Mouse (Mus musculus): Measurements from ENCODE around the gene Mpv17l2. TPM values are rescaled to one million over a fixed set of nuclear protein-coding genes. Genes with fewer than 3 reads are reported as not detected.

Mpv17l2 gene
- total RNA-seq, 1 experiment from 2014 or later: 7.0 TPM

DNA sequence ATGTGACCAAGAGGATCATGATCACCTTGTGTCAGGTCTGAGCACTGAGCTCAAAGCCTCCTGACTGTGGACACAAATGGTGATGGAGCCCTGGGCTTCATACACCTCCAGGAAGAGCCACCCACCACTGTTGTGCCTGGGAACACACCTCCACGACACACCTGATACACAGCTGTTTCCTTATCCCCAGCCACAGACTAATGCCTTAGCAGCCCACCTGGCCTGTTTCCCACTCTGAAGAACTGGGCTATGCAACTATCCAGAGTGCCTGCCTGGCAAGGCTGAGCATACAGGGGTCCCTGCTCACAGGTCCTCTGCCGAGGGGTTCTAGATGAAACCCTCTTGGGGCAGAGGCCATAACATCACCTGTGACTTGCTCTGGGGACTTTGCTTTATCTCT lies 33.5 kb upstream of the Mpv17l2 start:
- no peak for ATAC-seq (replicated peaks in 1 of 2; ENCODE audit: insufficient read depth in 1 of 2, low FRiP score in 2 of 2, low TSS enrichment in 1 of 2, low read depth in 1 of 2, poor library complexity in 2 of 2, severe bottlenecking in 2 of 2)

DNA sequence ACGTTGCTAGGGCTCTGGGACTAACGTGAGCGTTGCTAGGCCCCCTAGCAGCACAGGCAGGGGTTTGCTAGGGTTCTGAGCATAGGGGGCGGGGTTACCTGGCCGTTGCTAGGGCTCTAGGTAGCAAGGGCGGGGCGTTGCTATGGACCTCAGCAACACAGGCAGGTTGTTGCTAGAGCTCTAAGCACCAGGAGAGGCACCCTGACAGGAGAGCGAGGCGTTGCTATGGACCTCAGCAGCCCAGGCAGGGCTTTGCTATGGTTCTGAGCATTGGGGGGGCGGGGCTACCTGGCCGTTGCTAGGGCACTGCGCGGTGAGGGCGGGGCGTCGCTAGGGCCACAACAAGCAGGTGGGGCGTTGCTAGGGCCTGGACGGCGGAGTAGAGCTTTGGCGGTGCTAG lies 32.0 kb upstream of the Mpv17l2 start:
- ATAC-seq (replicated peaks in 1 of 2; ENCODE audit: insufficient read depth in 1 of 2, low FRiP score in 2 of 2, low TSS enrichment in 1 of 2, low read depth in 1 of 2, poor library complexity in 2 of 2, severe bottlenecking in 2 of 2): peak; percentile 17 to 27

DNA sequence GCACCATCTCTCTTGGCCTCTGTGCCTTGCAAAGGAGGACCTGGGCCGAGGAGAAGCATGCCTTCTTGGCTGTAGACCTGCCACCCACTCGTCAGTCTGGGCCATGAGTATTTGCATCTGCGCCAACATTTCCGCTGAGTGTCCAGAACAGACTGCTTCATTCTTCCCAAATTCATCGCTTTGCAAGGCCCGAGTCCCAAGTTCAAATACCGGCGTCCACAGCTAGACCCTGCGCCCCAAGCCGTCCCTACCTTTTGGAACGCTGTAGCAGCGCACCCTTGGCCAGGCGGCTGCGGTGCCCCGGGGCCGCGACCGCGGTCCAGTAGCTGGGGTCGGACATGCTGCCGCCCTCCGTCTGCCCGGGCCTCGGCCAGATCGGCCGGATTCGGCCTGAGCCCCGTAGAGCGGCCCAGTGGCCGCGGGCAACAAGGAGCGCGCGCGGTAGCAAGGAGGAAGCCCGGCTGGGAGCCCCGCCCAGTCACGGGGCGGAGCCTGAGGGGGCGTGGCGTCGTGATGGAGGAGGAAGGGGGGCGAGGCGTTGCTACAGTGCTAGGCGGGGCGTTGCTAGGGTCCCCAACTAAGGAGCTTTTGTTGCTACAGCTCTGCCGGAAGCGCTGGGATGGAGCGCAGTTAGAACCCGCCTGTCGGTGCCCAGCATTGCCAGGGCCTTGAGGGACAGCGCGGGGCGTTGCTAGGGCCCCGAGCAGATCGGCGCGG lies 31.4 kb upstream of the Mpv17l2 start:
- peak; percentile 69 for ATAC-seq (replicated peaks in 1 of 2; ENCODE audit: insufficient read depth in 1 of 2, low FRiP score in 2 of 2, low TSS enrichment in 1 of 2, low read depth in 1 of 2, poor library complexity in 2 of 2, severe bottlenecking in 2 of 2)

DNA sequence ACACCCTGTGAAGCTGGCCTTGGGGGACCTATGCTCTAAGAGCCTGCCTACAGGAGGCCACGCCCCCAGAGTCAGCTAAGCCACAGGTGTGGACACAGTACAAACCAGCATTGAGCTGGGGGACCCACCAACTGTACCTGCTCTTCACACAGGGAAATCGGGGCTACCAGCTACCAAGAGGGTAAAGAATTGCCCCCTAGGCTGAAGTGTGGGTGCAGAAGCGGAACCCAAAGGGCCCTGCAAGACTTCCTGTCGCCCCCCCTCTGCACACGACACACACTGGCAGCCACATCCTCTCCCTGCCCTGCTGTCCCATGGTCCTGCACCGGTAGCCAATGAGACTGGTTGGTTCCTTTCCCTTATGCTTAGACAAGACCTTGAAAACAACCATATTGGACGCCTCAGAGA lies 30.6 kb upstream of the Mpv17l2 start:
- peak; percentile 77 to 79 for ATAC-seq (replicated peaks in 1 of 2; ENCODE audit: insufficient read depth in 1 of 2, low FRiP score in 2 of 2, low TSS enrichment in 1 of 2, low read depth in 1 of 2, poor library complexity in 2 of 2, severe bottlenecking in 2 of 2)

DNA sequence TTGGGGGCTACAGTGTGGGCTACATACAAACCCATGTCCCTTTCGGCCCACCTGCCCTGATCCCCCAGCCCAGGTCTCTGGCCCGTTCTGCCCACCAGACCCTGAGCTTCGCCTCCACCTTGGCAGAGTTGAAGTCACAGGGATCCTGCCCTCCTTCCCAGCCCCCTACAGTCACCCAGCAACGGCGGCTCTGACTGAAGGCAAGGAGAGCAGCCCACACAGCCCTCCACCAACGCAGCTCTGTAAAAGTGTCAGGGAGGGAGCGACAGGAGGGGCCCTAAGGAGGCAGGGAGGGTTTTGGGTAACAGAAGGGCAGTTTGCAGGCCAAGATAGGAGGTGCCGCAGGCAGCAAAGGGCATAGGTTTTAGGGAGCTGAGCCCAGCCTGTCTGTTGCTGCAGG lies 30.1 kb upstream of the Mpv17l2 start:
- no peak for ATAC-seq (replicated peaks in 1 of 2; ENCODE audit: insufficient read depth in 1 of 2, low FRiP score in 2 of 2, low TSS enrichment in 1 of 2, low read depth in 1 of 2, poor library complexity in 2 of 2, severe bottlenecking in 2 of 2)

DNA sequence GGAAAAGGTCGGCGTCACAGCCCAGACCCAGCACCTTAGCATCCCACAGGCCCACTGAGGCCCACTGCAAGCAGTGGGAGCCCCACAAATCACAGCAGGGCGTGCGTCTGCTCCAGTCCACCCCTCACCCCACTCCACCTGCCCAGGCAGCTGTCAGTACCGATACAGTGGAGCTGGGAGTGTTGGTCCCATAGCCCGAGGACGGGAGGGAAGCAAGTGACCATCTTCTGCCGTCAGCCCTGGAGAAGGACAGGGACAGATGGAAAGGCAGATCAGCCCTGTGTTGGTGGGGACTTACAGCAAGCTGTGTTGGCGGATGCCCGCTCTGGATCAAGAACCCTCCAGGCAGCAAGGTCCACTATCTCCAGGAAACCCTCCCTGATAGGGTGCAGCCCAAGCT lies 28.3 kb upstream of the Mpv17l2 start:
- ATAC-seq (replicated peaks in 1 of 2; ENCODE audit: insufficient read depth in 1 of 2, low FRiP score in 2 of 2, low TSS enrichment in 1 of 2, low read depth in 1 of 2, poor library complexity in 2 of 2, severe bottlenecking in 2 of 2): no peak

DNA sequence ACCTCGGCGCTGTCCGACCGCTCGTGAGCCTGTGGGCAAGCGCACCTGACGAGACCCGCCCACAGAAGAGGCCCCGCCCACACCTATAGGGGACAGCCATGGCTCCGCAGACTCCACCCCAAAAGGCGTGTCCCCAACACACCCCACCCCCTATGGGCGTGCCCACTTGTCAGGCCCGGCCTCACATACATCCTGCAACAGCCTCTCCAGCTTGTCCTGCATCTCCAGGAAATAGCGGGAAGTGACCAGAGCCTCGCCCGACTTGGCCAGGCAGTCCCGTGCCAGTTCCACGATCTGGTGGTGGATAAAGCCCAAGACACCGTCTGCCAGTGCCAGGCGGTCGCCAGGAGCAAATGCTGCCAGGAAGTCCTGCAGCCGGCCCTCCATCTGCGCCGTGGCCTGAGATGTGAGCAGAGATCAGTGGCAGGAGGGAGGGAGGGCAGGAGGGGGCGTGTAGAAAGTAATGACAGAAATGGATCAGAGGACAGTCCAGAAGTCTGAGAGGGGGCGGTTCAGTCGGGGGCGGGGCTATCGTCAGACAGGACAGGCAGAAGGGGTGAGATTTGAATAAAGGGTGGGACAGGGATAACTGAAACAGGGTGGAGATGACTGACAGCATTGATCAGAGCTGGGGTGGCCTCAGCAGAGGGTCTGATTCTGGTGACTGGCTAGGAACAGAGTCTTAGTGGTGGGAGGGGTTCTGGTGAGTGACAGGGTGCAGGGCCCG lies 27.4 kb upstream of the Mpv17l2 start:
- ATAC-seq (replicated peaks in 1 of 2; ENCODE audit: insufficient read depth in 1 of 2, low FRiP score in 2 of 2, low TSS enrichment in 1 of 2, low read depth in 1 of 2, poor library complexity in 2 of 2, severe bottlenecking in 2 of 2): no peak

DNA sequence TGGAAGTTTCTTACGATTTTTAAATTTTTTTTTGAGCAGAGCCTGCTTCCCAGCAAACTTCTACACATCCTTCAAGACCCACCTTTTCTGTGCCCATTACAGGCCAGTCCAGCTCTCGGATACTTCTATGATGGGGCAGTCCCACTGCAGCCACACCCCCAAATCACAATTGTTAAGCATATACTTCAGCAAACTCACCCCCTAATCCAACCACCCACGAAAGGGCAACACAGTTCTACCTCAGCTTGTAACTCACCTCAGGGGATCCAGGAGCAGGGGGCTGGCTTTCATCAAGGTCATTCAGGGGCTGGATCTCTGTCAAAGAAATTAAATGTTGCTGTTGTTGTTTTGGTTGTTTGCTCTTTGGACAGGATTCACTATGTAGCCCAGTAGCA lies 26.3 kb upstream of the Mpv17l2 start:
- ATAC-seq (replicated peaks in 1 of 2; ENCODE audit: insufficient read depth in 1 of 2, low FRiP score in 2 of 2, low TSS enrichment in 1 of 2, low read depth in 1 of 2, poor library complexity in 2 of 2, severe bottlenecking in 2 of 2): no peak

DNA sequence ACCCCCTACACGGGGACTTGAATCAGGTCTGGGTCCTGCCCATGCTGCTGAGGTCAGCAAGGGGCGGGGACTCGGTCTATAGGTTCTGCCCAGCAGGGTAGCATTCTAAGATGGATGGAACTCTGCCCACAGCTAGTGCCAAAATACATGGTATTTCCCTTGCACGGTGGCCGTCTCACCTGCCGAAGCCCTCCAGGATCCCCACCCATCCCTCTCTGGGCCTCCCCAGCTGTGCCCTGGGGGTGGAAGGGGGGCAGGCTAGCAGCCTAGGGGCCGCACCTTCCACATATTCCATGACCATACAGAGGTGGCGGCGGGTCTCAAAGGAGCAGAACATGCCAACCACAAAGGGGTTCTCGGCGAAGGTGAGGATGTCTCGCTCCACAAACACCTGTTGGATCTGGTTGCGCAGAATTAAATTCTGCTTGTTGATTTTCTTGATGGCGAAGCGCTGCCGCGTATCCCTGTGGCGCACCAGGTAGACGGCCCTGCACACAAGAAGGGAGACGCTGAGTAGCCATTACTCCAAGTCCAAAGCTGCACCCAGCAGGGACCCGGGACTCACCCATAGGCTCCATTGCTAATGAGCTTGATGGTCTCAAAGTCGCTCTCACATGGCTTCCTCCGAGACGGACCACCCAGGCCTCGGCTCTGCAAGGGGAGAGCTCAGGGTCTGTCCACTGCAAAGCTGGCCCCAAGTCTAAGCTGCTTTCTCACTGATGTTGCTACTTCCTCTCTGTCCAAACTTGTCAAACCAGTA lies 25.7 kb upstream of the Mpv17l2 start:
- no peak for ATAC-seq (replicated peaks in 1 of 2; ENCODE audit: insufficient read depth in 1 of 2, low FRiP score in 2 of 2, low TSS enrichment in 1 of 2, low read depth in 1 of 2, poor library complexity in 2 of 2, severe bottlenecking in 2 of 2)

DNA sequence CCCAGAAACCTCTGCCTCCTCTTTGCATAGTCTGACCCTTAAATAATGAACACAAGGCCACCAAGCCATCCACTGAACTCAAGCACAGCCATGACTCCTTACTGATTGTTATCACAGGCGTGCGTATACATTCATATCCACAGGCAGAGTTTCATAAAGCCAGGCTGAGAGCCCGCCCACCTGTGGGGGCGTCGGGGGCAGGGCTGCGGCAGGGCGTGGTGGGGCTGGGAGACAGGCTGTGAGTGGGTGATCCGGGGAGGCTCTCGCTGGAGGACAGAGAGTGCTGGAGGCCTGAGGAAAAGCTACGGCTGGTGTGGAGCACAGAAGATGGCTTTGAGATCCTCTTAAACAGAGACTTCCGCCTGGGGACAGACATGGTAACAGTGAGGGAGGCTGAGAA lies 19.3 kb upstream of the Mpv17l2 start:
- no peak for ATAC-seq (replicated peaks in 1 of 2; ENCODE audit: insufficient read depth in 1 of 2, low FRiP score in 2 of 2, low TSS enrichment in 1 of 2, low read depth in 1 of 2, poor library complexity in 2 of 2, severe bottlenecking in 2 of 2)

DNA sequence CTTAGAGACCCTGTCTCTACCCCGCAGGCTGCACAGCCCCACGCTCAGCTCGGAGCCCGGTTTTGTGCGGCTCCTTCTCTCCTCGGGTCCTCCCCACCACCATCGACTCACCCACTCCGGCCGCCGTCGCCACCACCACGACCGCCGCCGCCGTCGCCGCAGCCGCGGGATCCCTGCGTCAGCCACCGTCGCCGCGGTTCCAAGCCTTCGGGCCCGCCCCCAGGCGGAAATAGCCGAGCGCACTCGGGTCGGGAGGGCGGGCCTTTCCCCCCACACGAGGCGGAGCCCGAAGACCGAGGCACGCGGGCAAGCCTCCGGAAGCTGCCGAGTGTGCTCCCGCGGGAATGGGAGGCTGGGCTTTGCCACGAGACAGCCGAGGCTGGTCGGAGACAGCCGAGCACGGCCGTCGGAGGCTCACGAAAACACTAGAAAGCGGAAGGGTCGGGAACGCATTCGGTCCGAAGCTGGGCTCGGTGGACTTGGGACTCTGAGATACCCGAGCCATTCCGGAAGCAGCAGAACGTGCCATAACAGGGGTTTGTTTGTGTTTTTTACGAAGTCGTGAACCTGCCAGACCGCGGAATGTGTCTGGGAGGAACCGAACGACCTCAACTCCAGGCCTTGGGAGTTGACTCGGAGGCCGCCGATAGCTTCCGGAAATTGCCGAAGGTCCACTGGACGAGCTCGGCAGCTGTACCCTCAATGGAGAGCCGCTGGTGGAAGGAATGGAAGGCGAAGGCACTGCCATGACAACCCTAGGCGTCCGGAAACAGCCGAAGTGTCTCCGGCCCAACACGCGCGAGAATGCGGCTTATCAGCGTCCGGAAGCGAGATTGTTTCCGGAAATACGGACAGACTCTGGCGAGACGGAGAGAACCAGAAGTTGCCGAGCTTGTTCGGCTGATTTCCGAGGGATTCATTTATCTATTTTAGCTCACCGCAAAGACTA lies 16.0 kb upstream of the Mpv17l2 start, which contains the start of gene Pik3r2:
TSS of gene Pik3r2 (minus strand) at position 218 of the 949 bp plus-strand sequence.
- ATAC-seq (replicated peaks in 1 of 2; ENCODE audit: insufficient read depth in 1 of 2, low FRiP score in 2 of 2, low TSS enrichment in 1 of 2, low read depth in 1 of 2, poor library complexity in 2 of 2, severe bottlenecking in 2 of 2): peak; percentile 86

DNA sequence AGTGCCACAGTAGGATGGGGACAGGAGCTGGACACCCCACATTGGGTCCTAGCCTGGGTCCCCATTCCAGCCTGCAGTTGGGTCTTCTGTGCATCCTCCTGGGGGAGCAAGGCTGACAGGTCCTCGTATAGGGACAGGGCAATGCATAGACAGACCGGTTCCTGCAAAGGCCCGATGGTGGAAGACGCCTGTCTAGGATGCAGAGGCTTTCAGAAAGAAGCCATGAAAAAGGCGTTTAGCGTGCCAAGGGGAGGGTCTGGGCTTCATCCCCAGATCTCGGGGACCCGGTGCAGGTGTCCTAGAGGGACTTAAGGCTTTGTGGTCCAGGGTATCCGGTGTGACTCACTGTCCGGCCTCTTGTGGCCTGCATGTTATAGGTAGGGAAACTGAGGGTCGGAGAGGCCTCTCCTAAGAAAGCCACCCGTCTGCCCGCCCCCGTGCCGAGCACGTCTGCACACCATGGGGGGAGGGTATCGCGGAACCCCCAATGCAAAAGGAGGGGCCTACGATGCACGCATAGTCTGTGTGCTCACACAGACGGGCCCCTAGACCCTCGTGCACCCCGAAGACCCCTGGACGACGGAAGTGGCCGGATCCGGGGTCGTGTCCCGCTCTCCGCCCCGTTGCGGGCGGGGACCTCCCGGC lies 15.2 kb upstream of the Mpv17l2 start:
- no peak for ATAC-seq (replicated peaks in 1 of 2; ENCODE audit: insufficient read depth in 1 of 2, low FRiP score in 2 of 2, low TSS enrichment in 1 of 2, low read depth in 1 of 2, poor library complexity in 2 of 2, severe bottlenecking in 2 of 2)

DNA sequence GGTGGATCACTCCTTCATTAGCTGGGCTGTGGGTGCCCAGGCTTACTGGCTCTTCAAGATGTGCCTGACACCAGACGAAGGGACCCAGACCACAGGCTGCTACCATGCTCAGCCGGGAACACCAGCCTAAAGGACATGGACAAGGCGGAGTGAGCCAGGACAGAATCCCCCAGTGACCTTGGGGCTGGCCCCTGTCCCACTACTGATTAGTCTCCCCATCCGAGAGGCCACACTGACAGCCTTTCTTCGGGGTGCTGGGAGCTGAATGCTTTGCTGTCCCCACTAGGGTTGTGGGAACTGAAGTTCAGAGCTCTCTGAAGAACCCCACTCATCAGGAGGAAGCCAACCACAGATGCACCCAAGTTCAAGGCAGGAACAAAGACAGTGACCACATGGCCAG lies 14.5 kb upstream of the Mpv17l2 start:
- no peak for ATAC-seq (replicated peaks in 1 of 2; ENCODE audit: insufficient read depth in 1 of 2, low FRiP score in 2 of 2, low TSS enrichment in 1 of 2, low read depth in 1 of 2, poor library complexity in 2 of 2, severe bottlenecking in 2 of 2)

DNA sequence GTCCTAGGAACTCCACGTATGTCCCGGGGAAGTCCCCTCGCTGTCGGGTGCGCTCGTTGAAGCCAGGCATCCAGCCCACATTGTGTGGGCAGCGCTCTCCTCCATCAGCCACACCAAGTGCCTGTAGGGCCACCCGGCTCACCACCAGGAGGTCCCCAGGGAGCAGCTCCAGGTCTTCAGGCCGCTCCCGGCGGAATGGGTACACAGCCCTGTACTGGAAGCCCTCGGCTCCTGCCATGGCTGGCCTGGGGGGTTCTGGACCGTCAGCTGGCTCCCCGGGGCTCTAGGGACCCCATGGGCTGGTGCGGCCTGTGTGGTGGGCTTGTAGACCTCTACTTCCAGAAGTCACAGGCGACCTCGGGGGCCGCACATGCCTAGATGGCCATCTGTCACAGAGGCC lies 14.0 kb upstream of the Mpv17l2 start:
- no peak for ATAC-seq (replicated peaks in 1 of 2; ENCODE audit: insufficient read depth in 1 of 2, low FRiP score in 2 of 2, low TSS enrichment in 1 of 2, low read depth in 1 of 2, poor library complexity in 2 of 2, severe bottlenecking in 2 of 2)

DNA sequence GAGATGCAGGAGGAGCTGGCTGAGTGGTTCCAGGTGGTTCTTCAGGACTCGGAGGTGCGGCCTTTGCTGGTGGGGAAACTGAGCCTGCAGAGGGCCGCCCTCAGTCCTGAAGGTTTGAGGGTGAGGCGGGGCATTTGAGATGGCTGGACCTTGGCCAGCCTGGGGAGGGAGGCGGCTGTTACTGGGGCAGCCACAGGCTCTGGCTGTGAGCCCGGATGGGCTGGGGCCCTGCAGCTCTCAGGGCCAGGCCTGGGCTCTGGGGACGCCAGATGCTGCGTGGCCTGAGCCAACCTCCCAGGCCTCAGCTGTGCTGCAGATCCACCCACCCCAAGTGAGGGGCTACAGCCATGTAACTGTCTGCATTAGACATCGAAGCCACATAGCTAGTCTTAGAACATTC lies 13.1 kb upstream of the Mpv17l2 start:
- no peak for ATAC-seq (replicated peaks in 1 of 2; ENCODE audit: insufficient read depth in 1 of 2, low FRiP score in 2 of 2, low TSS enrichment in 1 of 2, low read depth in 1 of 2, poor library complexity in 2 of 2, severe bottlenecking in 2 of 2)

DNA sequence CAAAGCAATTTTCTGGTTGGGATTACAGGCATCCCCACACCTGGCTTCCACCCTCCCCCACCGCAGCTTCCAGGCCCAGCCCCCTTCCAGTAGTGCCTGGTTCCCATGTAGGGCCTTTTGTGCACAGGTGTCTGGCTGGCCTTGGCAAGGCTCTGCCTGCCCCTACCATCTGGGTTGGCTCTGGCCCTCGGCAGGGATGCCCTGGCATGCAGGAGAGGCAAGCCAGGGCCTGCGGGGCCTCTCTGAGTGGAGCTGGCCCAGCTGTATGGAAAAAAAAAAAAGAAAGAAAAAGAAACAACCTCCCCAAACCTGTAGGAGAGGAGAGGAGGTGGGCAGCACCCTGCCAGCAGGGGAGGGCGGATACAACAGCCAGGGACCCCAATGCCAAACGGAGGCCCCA lies 12.7 kb upstream of the Mpv17l2 start:
- ATAC-seq (replicated peaks in 1 of 2; ENCODE audit: insufficient read depth in 1 of 2, low FRiP score in 2 of 2, low TSS enrichment in 1 of 2, low read depth in 1 of 2, poor library complexity in 2 of 2, severe bottlenecking in 2 of 2): no peak

DNA sequence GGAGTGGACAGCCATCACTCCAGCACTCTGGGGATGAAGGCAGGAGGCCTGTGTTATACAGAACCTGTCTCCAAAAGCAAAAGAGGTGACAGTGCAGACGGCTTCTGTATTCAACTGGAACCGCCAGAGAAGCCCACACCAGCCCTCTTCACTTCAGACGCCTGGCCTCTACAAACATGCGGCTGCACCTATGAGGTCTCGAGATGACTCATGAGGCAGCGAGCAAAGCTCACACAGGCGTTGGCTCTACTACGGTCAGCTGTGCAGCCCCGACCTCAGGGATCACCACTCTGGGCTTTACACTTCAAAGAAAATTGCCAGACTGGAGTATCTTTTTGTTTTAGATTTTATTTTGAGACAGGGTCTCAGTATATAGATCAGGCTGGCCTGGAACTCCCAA lies 12.1 kb upstream of the Mpv17l2 start:
- no peak for ATAC-seq (replicated peaks in 1 of 2; ENCODE audit: insufficient read depth in 1 of 2, low FRiP score in 2 of 2, low TSS enrichment in 1 of 2, low read depth in 1 of 2, poor library complexity in 2 of 2, severe bottlenecking in 2 of 2)
